Mouse (Mus musculus) gastrocnemius, adult 2 months (tissue): ENCODE measurements around the gene Rap1gds1. TPM values are rescaled to one million over a fixed set of nuclear protein-coding genes. Genes with fewer than 3 reads are reported as not detected.
A peak's percentile ranks its signal among the peaks of the same experiment; 100 is the strongest.

Experiments used
- DNase-seq: peaks from one replicate; pipeline ENCODE4 v3.0.0; 2022
- H3K27ac ChIP-seq: fragments of 200-600 bp; 2 replicates; pipeline ENCODE4 v1.8.1; 2022; ENCODE audit warnings: mild to moderate bottlenecking
- H3K4me3 ChIP-seq: fragments of 200-600 bp; 2 replicates; pipeline ENCODE4 v1.8.1; 2022; ENCODE audit warnings: mild to moderate bottlenecking, moderate library complexity
- CTCF ChIP-seq: fragments of 200-600 bp; IDR thresholded peaks from 2 replicates; pipeline ENCODE4 v1.8.1; 2022; ENCODE audit warnings: antibody characterized with exemption, mild to moderate bottlenecking, moderate library complexity
- intact Hi-C: fragments of 180-260 bp; cut with DNase I; formaldehyde crosslinking; loops from one replicate; pipeline ENCODE4 v1.15.1; 2025
- total RNA-seq, 2 experiments: library from RNA; stranded (reverse); gene quantifications; 2 replicates each; pipeline ENCODE4 v1.2.3; 2021

Gene Rap1gds1
- total RNA-seq, 2 experiments from 2014 or later = 41.3 to 44.5 TPM

DNA sequence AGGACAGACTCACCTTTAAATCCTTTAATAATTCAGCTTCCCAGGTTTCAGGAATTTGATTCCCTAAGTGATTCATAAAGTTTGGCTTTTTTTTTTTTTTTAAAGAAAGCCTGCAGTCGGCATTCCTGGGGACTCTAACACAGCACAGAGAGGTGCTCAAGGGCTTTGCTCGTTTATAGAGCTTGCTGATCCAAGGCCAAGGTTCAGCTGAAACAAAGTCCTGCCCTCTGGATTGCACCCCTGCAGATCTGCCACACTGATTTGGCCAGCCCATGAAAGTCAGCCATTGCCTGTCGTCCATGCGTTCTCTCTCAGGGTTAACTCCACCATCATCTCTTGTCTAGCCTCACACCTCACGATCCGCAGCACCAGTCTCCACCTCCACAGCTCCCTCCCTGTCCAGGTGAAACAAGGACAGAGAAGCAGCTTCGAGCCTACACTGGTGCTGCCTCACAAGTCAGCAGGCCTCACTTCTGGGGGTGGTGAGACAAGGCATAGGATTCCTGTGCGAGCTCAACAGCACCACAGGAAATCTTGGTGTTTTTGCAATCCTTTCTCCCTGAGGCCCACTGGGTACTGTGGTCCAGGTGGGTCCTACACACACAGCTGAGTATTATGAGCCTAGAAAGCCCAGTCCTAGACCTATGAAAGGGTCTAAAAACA, 160.2 kb downstream of the Rap1gds1 start:
- DNase-seq = no peak
- no peak overlapping the region for H3K4me3 ChIP-seq
- H3K27ac ChIP-seq = no peak overlapping the region
- intact Hi-C loops = no loop called here
- TF ChIP-seq CTCF = no peak

GRCm38 (mm10) chr3:138912504-138912903, 162.5 kb downstream of the Rap1gds1 start:
- intact Hi-C loops = no loop called here
- no peak overlapping the region for H3K4me3 ChIP-seq
- TF ChIP-seq CTCF = no peak
- no peak for DNase-seq
- no peak overlapping the region for H3K27ac ChIP-seq

GRCm38 (mm10) chr3:138909313-138909712, 165.7 kb downstream of the Rap1gds1 start:
- no peak for DNase-seq
- intact Hi-C loops = loop anchor here (5.0 to 10.0 kb wide), 4 partner anchors 167 to 465 kb away; partner anchors contain the start of genes Adh5 and Tspan5
- TF ChIP-seq CTCF = no peak
- Histone ChIP-seq H3K4me3 (no peak overlapping the region), H3K27ac (no peak overlapping the region)

DNA sequence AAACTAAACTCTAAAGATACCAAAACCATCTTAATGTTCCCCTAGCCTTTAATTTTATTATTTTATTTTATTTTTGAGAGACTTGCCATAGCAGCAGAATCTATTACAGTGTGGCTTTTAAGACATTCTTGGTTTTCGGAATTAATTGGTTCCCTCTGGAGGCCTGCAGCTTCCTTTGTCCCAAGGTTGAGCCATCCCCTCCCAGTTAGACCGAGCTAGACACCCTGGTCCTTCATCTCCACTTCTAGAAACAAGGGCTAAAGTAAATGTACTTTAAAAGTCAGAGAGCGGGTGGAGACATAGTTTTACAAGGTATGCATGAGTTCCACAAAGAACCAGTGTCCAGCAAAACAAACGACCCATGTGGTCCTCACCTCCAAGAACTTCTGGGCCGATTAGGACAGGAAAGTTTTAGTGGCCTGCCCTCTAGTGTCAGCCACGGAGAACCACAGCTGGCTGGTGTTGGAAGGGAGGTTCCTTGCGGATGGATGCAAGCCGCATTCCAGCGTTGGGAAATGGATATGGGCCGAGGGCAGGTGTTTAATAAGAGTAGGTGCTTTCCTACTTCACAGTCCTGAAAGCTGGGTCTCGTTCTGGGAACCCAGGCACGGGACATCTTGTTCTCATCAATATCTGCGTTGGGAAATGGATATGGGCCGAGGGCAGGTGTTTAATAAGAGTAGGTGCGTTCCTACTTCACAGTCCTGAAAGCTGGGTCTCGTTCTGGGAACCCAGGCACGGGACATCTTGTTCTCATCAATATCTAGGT, 168.7 kb downstream of the Rap1gds1 start:
- intact Hi-C loops = loop anchor here (2.0 to 10.0 kb wide), 5 partner anchors 164 to 461 kb away; partner anchors contain the start of genes Adh5 and Tspan5
- peak; percentile 71 for DNase-seq
- Histone ChIP-seq H3K4me3 (peak overlapping the region; percentile 36; the same call in 1 of the 2 replicates), H3K27ac (peak overlapping the region; percentile 38)
- peak; percentile 94 for TF ChIP-seq CTCF

GRCm38 (mm10) chr3:138905678-138906077, 169.3 kb downstream of the Rap1gds1 start:
- intact Hi-C loops = loop anchor here (2.0 to 10.0 kb wide), 5 partner anchors 163 to 461 kb away; partner anchors contain the start of genes Adh5 and Tspan5
- Histone ChIP-seq H3K4me3 (peak overlapping the region; percentile 36; the same call in 1 of the 2 replicates), H3K27ac (peak overlapping the region; percentile 38)
- TF ChIP-seq CTCF = no peak
- peak; percentile 46 for DNase-seq

GRCm38 (mm10) chr3:138900571-138901141, 174.3 kb downstream of the Rap1gds1 start:
- TF ChIP-seq CTCF = no peak
- H3K27ac ChIP-seq = no peak overlapping the region
- H3K4me3 ChIP-seq = no peak overlapping the region
- no peak for DNase-seq
- intact Hi-C loops = loop anchor here (10.0 kb wide), 1 partner anchor 456 kb away; the partner anchor contains the start of gene Adh5

GRCm38 (mm10) chr3:138898055-138898454, 176.9 kb downstream of the Rap1gds1 start:
- DNase-seq = no peak
- H3K4me3 ChIP-seq = no peak overlapping the region

DNA sequence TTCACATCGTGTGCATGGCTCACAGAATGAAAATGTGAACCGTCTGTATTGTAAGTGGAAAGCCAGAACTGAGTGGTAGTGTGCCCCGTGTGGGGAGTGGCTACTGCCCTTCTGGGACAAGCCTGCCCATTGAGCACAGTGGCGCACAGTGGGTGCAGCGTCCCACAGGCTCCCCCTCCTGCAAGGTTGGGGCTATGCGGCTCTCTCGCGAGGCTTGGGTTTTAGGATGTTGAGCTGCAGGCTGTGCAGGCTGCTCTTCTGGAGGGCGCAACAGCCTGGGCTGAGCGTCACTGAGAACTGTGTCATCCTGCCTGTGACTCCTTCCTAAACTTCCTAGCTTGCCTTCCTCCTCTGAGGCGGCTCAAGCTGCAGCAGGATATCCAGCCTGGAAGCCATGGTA, 177.5 kb downstream of the Rap1gds1 start:
- DNase-seq = no peak
- H3K4me3 ChIP-seq = no peak overlapping the region
- intact Hi-C loops = no loop called here
- H3K27ac ChIP-seq = no peak overlapping the region
- TF ChIP-seq CTCF = no peak

More at GRCm38 (mm10) chr3:138898055-138898454, 176.9 kb downstream of the Rap1gds1 start:
- intact Hi-C loops = no loop called here
- H3K27ac ChIP-seq = no peak overlapping the region
- no peak for TF ChIP-seq CTCF

GRCm38 (mm10) chr3:138893520-138893919, 181.5 kb downstream of the Rap1gds1 start:
- intact Hi-C loops = no loop called here
- TF ChIP-seq CTCF = no peak
- Histone ChIP-seq H3K4me3 (no peak overlapping the region), H3K27ac (0 out of 2 replicates have a peak overlapping the region, but pooled peaks have one; percentile 38)
- no peak for DNase-seq

DNA sequence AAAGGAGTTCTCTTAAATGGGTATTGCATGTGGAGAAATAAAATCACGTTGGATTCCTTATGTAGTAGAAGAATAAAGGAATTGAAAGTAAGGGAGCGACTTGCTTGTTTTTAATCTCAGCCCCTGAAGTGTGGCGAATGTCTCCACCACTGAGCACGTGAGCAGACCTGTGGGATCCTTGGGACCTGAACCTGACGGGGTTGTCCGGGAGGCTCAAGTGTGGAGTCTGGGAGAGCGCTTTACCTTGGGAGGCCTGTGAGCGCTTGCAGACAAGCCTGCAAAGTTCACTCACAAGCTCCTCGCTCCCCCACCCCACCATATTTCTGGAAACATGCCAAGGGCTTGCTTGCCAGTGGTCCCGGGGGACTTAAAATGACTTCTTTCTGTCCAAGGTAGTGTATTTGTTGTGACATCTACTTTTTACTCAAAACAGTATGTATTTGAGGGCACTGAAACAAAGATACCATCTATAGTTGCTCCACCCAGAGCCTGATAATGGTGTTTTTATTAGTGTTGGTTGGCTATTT, 185.2 kb downstream of the Rap1gds1 start:
- no peak for DNase-seq
- intact Hi-C loops = no loop called here
- TF ChIP-seq CTCF = no peak
- H3K4me3 ChIP-seq = peak overlapping the region; percentile 51; the same call in 1 of the 2 replicates
- H3K27ac ChIP-seq = peak overlapping the region; percentile 51

GRCm38 (mm10) chr3:138889214-138889613, 185.8 kb downstream of the Rap1gds1 start:
- Histone ChIP-seq H3K4me3 (peak overlapping the region; percentile 51), H3K27ac (peak overlapping the region; percentile 51)
- TF ChIP-seq CTCF = no peak
- intact Hi-C loops = no loop called here
- DNase-seq = no peak

GRCm38 (mm10) chr3:138886121-138886520, 188.9 kb downstream of the Rap1gds1 start:
- no peak for TF ChIP-seq CTCF
- intact Hi-C loops = no loop called here
- no peak overlapping the region for H3K4me3 ChIP-seq

More at GRCm38 (mm10) chr3:138886121-138886520, 188.9 kb downstream of the Rap1gds1 start:
- no peak for DNase-seq
- H3K27ac ChIP-seq = no peak overlapping the region
